Mouse (Mus musculus) T-helper 1 cell (primary cell): Measurements from ENCODE around the gene Gm21293.
"Not testable (repeated sequence)": the region's sequence is repeated elsewhere in the genome, so short reads cannot be mapped to it uniquely, and the experiment has no call there.

Source experiments
- in situ Hi-C: fragments of 300-600 bp; cut with MboI, MseI; formaldehyde crosslinking; loops from one replicate; pipeline ENCODE4 v1.15.1; 2025; ENCODE audit warnings: high pct_unique_total_duplicates

Gm21293 gene

DNA sequence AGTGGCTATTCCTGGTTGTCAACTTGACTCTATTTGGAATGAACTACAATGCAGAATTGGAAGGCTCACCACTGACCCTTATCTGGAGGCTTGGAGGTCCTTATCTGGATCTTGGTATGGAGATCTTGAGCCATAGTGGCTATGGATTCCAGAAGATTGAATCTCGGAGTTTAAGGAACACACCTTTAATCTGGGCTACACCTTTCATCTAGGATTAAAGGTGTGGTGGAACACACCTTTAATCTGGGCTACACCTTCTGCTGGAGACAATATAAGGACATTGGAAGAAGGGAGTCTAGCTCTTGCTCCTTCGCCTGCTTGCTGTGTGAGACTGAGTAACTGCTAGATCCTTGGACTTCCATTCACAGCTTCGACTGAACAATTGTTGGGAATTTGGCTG, at the start of gene Gm21293:
Gene Gm21293 (plus strand): TSS at position 301 of the 400 bp plus-strand sequence.
- in situ Hi-C loops: loop anchor here (5.0 kb wide), 1 partner anchor 40 kb away; no protein-coding TSS in a partner anchor

DNA sequence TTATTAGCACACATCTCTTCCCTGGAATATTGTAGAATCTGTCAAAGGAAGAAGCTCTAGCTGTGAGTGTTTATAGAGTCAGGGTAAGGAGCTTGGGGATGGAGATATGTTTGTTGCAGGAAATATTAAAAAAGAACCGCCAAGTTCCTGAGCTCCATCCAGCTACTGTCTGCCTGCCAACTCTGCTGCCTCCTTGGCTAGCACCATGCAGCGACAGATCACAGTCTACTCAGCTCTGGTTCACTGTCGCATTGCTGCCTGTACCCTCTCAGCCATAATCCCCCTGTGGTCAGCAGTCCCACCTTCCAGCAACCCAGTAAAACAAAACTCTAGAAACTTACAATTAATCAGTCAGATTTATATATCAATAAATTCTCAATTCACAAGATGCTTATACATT, 32.7 kb upstream of the Gm21293 start:
- in situ Hi-C loops: no loop called here

DNA sequence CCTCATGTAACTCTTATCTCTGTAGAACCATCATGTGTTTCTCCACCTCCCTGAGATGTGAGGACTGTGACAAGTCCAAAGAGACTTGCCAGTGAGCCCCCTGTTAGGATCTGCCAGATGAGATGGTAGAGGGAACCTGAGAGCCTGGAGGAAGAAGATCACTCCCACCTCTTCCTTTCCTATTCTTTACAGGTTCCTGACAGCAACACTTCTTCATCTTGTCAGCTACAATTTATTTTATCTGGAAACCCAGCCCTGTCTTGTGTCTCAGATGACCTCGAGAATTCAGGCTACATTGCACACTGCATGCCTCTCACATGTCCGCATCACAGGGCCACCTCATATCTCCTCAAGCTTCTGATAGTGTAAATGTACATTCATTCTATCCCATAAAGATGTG, 24.5 kb upstream of the Gm21293 start:
- in situ Hi-C loops: no loop called here

DNA sequence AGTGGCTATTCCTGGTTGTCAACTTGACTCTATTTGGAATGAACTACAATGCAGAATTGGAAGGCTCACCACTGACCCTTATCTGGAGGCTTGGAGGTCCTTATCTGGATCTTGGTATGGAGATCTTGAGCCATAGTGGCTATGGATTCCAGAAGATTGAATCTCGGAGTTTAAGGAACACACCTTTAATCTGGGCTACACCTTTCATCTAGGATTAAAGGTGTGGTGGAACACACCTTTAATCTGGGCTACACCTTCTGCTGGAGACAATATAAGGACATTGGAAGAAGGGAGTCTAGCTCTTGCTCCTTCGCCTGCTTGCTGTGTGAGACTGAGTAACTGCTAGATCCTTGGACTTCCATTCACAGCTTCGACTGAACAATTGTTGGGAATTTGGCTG, 8.4 kb downstream of the Gm21293 start, which contains the start of gene Gm6763:
Gene Gm6763 (plus strand): TSS at position 301 of the 400 bp plus-strand sequence.
- in situ Hi-C loops: not testable (repeated sequence)

DNA sequence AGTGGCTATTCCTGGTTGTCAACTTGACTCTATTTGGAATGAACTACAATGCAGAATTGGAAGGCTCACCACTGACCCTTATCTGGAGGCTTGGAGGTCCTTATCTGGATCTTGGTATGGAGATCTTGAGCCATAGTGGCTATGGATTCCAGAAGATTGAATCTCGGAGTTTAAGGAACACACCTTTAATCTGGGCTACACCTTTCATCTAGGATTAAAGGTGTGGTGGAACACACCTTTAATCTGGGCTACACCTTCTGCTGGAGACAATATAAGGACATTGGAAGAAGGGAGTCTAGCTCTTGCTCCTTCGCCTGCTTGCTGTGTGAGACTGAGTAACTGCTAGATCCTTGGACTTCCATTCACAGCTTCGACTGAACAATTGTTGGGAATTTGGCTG, 16.9 kb downstream of the Gm21293 start, which contains the start of gene Gm8764:
Gene Gm8764 (plus strand): TSS at position 301 of the 400 bp plus-strand sequence.
- in situ Hi-C loops: not testable (repeated sequence)

DNA sequence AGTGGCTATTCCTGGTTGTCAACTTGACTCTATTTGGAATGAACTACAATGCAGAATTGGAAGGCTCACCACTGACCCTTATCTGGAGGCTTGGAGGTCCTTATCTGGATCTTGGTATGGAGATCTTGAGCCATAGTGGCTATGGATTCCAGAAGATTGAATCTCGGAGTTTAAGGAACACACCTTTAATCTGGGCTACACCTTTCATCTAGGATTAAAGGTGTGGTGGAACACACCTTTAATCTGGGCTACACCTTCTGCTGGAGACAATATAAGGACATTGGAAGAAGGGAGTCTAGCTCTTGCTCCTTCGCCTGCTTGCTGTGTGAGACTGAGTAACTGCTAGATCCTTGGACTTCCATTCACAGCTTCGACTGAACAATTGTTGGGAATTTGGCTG, 25.4 kb downstream of the Gm21293 start, which contains the start of gene Gm21304:
Gene Gm21304 (plus strand): TSS at position 301 of the 400 bp plus-strand sequence.
- in situ Hi-C loops: loop anchor here (5.0 kb wide), 1 partner anchor 34 kb away; no protein-coding TSS in a partner anchor

DNA sequence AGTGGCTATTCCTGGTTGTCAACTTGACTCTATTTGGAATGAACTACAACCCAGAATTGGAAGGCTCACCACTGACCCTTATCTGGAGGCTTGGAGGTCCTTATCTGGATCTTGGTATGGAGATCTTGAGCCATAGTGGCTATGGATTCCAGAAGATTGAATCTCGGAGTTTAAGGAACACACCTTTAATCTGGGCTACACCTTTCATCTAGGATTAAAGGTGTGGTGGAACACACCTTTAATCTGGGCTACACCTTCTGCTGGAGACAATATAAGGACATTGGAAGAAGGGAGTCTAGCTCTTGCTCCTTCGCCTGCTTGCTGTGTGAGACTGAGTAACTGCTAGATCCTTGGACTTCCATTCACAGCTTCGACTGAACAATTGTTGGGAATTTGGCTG, 33.9 kb downstream of the Gm21293 start, which contains the start of gene Gm21312:
Gene Gm21312 (plus strand): TSS at position 301 of the 400 bp plus-strand sequence.
- in situ Hi-C loops: not testable (repeated sequence)

DNA sequence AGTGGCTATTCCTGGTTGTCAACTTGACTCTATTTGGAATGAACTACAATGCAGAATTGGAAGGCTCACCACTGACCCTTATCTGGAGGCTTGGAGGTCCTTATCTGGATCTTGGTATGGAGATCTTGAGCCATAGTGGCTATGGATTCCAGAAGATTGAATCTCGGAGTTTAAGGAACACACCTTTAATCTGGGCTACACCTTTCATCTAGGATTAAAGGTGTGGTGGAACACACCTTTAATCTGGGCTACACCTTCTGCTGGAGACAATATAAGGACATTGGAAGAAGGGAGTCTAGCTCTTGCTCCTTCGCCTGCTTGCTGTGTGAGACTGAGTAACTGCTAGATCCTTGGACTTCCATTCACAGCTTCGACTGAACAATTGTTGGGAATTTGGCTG, 42.4 kb downstream of the Gm21293 start, which contains the start of gene Gm20765:
Gene Gm20765 (plus strand): TSS at position 301 of the 400 bp plus-strand sequence.
- in situ Hi-C loops: not testable (repeated sequence)

DNA sequence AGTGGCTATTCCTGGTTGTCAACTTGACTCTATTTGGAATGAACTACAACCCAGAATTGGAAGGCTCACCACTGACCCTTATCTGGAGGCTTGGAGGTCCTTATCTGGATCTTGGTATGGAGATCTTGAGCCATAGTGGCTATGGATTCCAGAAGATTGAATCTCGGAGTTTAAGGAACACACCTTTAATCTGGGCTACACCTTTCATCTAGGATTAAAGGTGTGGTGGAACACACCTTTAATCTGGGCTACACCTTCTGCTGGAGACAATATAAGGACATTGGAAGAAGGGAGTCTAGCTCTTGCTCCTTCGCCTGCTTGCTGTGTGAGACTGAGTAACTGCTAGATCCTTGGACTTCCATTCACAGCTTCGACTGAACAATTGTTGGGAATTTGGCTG, 51.0 kb downstream of the Gm21293 start, which contains the start of gene Gm4340:
Gene Gm4340 (plus strand): TSS at position 301 of the 400 bp plus-strand sequence.
- in situ Hi-C loops: not testable (repeated sequence)
